Mouse (Mus musculus) forebrain, embryonic 14.5 days (tissue): ENCODE data around the gene Nbeal2. TPM values are rescaled to one million over a fixed set of nuclear protein-coding genes. Genes with fewer than 3 reads are reported as not detected.
A peak's percentile ranks its signal among the peaks of the same experiment; 100 is the strongest.

Experiments
- ATAC-seq: fragments of 200-750 bp; cut with Nextera tagmentation; 2 replicates; pipeline ENCODE4 v1.8.0; 2017; ENCODE audit warnings: mild to moderate bottlenecking, moderate library complexity
- DNase-seq: peaks from one replicate; pipeline ENCODE4 v3.0.0-alpha.2; 2015; ENCODE audit warnings: low spot score
- H3K27ac ChIP-seq: fragments of 300-500 bp; sonication (generic); 2 replicates; pipeline ENCODE4 v1.5.1; 2014; ENCODE audit warnings: low read depth, mild to moderate bottlenecking, control low read depth, low read length, moderate library complexity
- H3K27me3 ChIP-seq: fragments of 300-500 bp; sonication (generic); replicated peaks from 2 replicates; pipeline ENCODE4 v1.6.1; 2014; ENCODE audit warnings: low read length, control low read depth, mixed read lengths; ENCODE audit not compliant: control insufficient read depth, insufficient read depth
- H3K36me3 ChIP-seq: fragments of 300-500 bp; sonication (generic); 2 replicates; pipeline ENCODE4 v1.6.1; 2014; ENCODE audit warnings: low read length, control low read depth; ENCODE audit not compliant: control insufficient read depth, insufficient read depth
- H3K4me1 ChIP-seq: fragments of 300-500 bp; sonication (generic); 2 replicates; pipeline ENCODE4 v1.6.1; 2014; ENCODE audit warnings: antibody characterized with exemption, low read length, control low read depth; ENCODE audit not compliant: control insufficient read depth, insufficient read depth
- H3K4me2 ChIP-seq: fragments of 300-500 bp; sonication (generic); 2 replicates; pipeline ENCODE4 v1.6.1; 2014; ENCODE audit warnings: mild to moderate bottlenecking, control low read depth, low read length
- H3K4me3 ChIP-seq: fragments of 300-500 bp; sonication (generic); 2 replicates; pipeline ENCODE4 v1.5.1; 2014; ENCODE audit warnings: low read depth, low read length, control low read depth
- H3K9ac ChIP-seq: fragments of 300-500 bp; sonication (generic); 2 replicates; pipeline ENCODE4 v1.6.1; 2014; ENCODE audit warnings: mild to moderate bottlenecking, low read length, control low read depth, moderate library complexity
- H3K9me3 ChIP-seq: fragments of 300-500 bp; sonication (generic); replicated peaks from 2 replicates; pipeline ENCODE4 v1.6.1; 2016; ENCODE audit warnings: low read length, control low read depth, mixed read lengths; ENCODE audit not compliant: control insufficient read depth
- WGBS: fragments of 180-500 bp; shearing (Covaris S2); extraction: QIAGEN DNeasy Blood & Tissue Kit; methylation state at CpG from one replicate; pipeline ENCODE4 v1.1.7; 2014; 5-methylcytosine and 5-hydroxymethylcytosine counted together
- polyA plus RNA-seq: library from polyadenylated mRNA; unstranded; fragments of >200 nt; fragmentation: Nextera tagmentation; extraction: Ambion mirVana; gene quantifications from 2 replicates; pipeline ENCODE4 v1.2.1, GENCODE M21; 2014

Nbeal2 gene
- polyA plus RNA-seq, 1 experiment from 2014 or later = 0.86 TPM

DNA sequence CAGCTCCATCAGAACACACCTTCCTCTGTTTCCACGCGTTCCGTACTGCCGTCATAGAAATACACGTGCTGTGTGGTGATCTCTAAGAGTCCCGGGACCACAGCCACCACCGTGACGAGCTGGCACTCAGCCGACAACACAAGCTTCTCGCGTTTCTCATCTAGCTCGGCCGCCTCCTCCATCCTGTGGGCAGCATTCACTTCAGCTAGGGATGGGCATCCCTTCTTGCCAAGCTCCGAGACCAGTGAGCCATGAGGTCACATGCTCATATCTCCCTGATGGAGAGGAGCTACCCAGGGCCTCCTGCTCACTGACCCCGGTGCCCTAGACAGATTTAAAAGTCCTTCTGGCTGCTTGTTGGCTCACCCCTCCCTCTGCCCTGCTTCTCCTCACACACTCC lies 23.8 kb downstream of the Nbeal2 start:
- Histone ChIP-seq H3K9me3 (no peaks in the 10 kb centered on the region), H3K27ac (no peak overlapping the region), H3K4me3 (no peak overlapping the region), H3K27me3 (no peaks in the 10 kb centered on the region), H3K4me2 (no peak overlapping the region), H3K9ac (no peak overlapping the region), H3K36me3 (0 out of 2 replicates have a peak, but pooled peaks cover 2% of the 10 kb centered on the region), H3K4me1 (peaks cover 4% of the 10 kb centered on the region; the same call in 1 of the 2 replicates)
- no peak for DNase-seq
- WGBS = 88% methylated on average over 15 of the region's 15 CpGs
- ATAC-seq = no peak

GRCm38 (mm10) chr9:110625350-110625908 lies 28.5 kb downstream of the Nbeal2 start:
- ATAC-seq = no peak
- no peak for DNase-seq
- H3K9me3 ChIP-seq = no peaks in the 10 kb centered on the region

GRCm38 (mm10) chr9:110624361-110625166 lies 29.4 kb downstream of the Nbeal2 start, which contains the start of gene Nradd:
Gene Nradd (minus strand): TSS chr9:110624452.
- no peaks in the 10 kb centered on the region for H3K27me3 ChIP-seq
- no peaks in the 10 kb centered on the region for H3K9me3 ChIP-seq
- H3K9ac ChIP-seq = peak within 1 kb of the TSS; percentile 78
- 1% methylated on average over 41 of the region's 41 CpGs for WGBS
- H3K4me2 ChIP-seq = peak within 1 kb of the TSS; percentile 98
- peak; percentile 97 for DNase-seq
- H3K4me3 ChIP-seq = peak within 1 kb of the TSS; percentile 47
- peaks cover 19% of the 10 kb centered on the region for H3K36me3 ChIP-seq
- peak; percentile 97 for ATAC-seq
- H3K27ac ChIP-seq = peak within 1 kb of the TSS; percentile 83
- peaks cover 12% of the 10 kb centered on the region; the same call in 1 of the 2 replicates for H3K4me1 ChIP-seq

More at GRCm38 (mm10) chr9:110625350-110625908, 28.5 kb downstream of the Nbeal2 start:
- Histone ChIP-seq H3K27ac (peak overlapping the region; percentile 83), H3K9ac (peak overlapping the region; percentile 78), H3K36me3 (peaks cover 14% of the 10 kb centered on the region), H3K4me3 (peak overlapping the region; percentile 47), H3K4me1 (peaks cover 12% of the 10 kb centered on the region; the same call in 1 of the 2 replicates), H3K27me3 (no peaks in the 10 kb centered on the region), H3K4me2 (peak overlapping the region; percentile 98)
- WGBS = 70% methylated on average over 11 of the region's 11 CpGs

DNA sequence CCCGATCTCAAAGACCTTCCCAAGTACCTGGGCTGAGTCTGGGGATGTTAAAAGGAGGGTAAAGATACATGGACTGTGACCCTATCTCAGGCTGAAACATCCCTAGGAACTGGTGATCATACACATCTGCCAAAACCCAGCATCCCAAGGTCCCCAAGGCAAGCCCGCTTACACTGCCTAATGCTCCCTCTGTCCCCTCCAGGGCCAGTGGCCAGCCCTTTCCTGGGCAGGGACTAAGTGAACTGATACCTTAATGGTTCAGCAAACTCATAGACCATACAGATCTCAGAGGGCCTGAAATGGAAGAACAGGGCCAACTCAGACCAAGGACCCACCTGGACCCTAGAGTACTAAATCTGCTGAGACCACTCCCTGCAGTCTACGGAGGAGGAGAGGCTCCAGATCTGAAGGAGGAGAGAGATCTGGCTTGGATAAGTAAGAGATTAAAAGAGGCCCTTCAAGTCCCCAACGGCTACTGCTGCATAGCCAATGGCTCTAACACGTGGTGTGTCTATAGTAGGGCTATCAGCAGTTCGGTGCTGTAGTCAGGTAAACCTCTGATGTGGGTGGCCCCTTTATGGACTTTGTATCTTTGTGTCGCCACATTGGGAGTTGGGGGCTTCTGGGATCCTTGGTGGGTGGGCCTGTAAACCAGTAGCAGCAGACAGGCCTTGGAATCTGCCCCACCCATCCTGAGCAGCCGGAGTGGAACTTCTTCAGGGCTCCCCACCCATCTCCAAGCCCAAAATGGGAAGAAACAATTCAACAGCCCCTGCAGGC lies 30.4 kb downstream of the Nbeal2 start:
- DNase-seq (no peak), ATAC-seq (no peak)
- Histone ChIP-seq H3K4me1 (peaks cover 12% of the 10 kb centered on the region; the same call in 1 of the 2 replicates), H3K9me3 (no peaks in the 10 kb centered on the region), H3K4me2 (peak overlapping the region; percentile 98), H3K27me3 (no peaks in the 10 kb centered on the region), H3K9ac (peak overlapping the region; percentile 78), H3K27ac (no peak overlapping the region; the same call in 1 of the 2 replicates), H3K36me3 (peaks cover 28% of the 10 kb centered on the region), H3K4me3 (peak overlapping the region; percentile 47)
- 45% methylated on average over 8 of the region's 8 CpGs for whole genome bisulfite sequencing

DNA sequence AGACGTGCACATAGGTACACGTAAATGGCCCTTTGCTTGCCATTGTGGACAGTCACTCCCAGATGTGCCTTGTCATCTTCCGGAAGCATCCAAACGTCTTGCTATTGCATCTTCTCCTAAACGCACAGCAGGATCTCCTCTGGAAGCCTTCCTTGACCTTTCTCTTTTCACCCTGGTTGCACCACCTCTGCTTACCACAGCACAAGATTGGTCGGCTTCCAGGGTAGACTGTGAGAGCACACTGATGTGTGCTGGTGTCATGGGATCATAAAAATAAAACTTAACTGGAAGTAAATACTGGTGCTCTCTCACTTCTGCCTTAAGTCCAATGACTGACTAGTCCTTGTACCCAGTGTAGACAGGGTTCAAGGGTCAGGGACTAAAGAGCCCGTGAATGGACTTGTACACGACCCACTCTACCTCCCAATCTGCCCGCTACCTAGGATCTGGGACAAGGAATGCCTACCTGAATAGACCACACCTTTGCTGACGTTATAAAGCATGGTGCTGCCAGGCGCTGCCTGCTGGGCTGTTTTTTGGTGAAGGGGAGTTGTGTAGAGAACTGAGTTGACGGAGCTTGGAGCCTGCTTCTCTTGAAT lies 31.2 kb downstream of the Nbeal2 start:
- Histone ChIP-seq H3K9me3 (no peaks in the 10 kb centered on the region), H3K27me3 (no peaks in the 10 kb centered on the region), H3K4me3 (no peak overlapping the region), H3K27ac (no peak overlapping the region), H3K36me3 (peaks cover 37% of the 10 kb centered on the region), H3K9ac (no peak overlapping the region), H3K4me1 (peaks cover 12% of the 10 kb centered on the region; the same call in 1 of the 2 replicates), H3K4me2 (no peak overlapping the region)
- WGBS = 86% methylated on average over 12 of the region's 12 CpGs
- no peak for ATAC-seq
- DNase-seq = no peak

GRCm38 (mm10) chr9:110620685-110621084 lies 33.3 kb downstream of the Nbeal2 start:
- Histone ChIP-seq H3K4me3 (no peak overlapping the region), H3K27ac (no peak overlapping the region), H3K4me1 (peaks cover 12% of the 10 kb centered on the region; the same call in 1 of the 2 replicates), H3K4me2 (no peak overlapping the region), H3K36me3 (peaks cover 46% of the 10 kb centered on the region), H3K9ac (no peak overlapping the region), H3K27me3 (no peaks in the 10 kb centered on the region), H3K9me3 (no peaks in the 10 kb centered on the region)
- DNase-seq (no peak), ATAC-seq (no peak)
- 95% methylated on average over 7 of the region's 7 CpGs for WGBS

DNA sequence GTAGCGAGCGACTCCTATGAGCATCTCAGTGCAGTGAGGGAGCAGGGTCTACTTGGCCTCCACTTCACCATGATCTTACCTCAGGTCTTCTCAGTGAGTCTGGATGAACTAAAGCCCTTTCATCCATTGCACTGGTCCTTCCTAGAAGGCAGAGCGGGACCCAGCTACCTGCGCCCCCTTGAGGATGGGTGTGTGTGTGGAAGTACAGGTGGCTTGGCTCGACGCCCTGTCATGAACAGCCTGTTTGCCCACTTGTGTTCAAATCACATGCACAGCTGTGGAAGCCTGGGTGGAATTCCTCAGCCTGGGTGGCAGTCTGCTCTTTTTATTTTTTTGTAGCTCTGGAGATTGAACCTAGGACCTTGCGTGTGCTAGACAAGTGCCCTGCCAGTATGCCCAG lies 33.8 kb downstream of the Nbeal2 start:
- WGBS = 89% methylated on average over 7 of the region's 7 CpGs
- no peak overlapping the region for H3K4me3 ChIP-seq
- peaks cover 51% of the 10 kb centered on the region for H3K36me3 ChIP-seq
- no peak for ATAC-seq
- no peaks in the 10 kb centered on the region for H3K9me3 ChIP-seq
- no peak overlapping the region for H3K9ac ChIP-seq
- H3K27ac ChIP-seq = no peak overlapping the region
- H3K4me2 ChIP-seq = no peak overlapping the region
- H3K27me3 ChIP-seq = no peaks in the 10 kb centered on the region
- DNase-seq = no peak
- H3K4me1 ChIP-seq = peaks cover 9% of the 10 kb centered on the region; the same call in 1 of the 2 replicates

DNA sequence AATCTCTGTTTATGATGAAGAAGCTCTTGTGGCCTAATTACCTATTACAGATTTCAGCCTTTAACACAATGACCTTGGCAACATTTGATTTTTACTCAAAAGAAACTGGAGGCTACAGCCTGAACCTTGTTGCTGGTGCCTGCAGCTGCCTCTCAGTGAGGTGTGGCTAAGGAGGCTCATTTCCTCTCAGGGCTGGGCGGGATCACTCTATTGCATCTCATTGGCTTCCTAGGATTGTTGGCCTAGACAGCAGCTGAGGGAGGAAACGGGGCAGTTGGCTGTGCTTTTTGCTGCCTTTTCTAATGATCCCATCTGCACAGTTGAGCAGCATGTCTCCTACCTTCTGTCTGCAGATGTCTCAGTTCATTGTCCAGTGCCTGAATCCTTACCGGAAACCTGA lies 36.9 kb downstream of the Nbeal2 start:
- H3K4me2 ChIP-seq = no peak overlapping the region
- H3K9me3 ChIP-seq = no peaks in the 10 kb centered on the region
- no peaks in the 10 kb centered on the region for H3K4me1 ChIP-seq
- ATAC-seq (no peak), DNase-seq (no peak)
- H3K9ac ChIP-seq = no peak overlapping the region
- peaks cover 59% of the 10 kb centered on the region for H3K36me3 ChIP-seq
- WGBS = 80% methylated on average over 3 of the region's 3 CpGs
- H3K4me3 ChIP-seq = no peak overlapping the region
- no peak overlapping the region for H3K27ac ChIP-seq
- no peaks in the 10 kb centered on the region for H3K27me3 ChIP-seq
